Mouse (Mus musculus): Measurements from ENCODE around the gene Las1l. TPM values are rescaled to one million over a fixed set of nuclear protein-coding genes. Genes with fewer than 3 reads are reported as not detected.

Las1l gene
- total and polyA plus RNA-seq, 3 experiments = 19.1 to 40.3 (median 34.5) TPM

- Histone ChIP-seq H3K79me2 (replicated peaks; ENCODE audit: control insufficient read depth, insufficient read depth, low read length) (no peaks in the 10 kb centered on the region), H3K9ac (ENCODE audit: low read depth, low read length) (no peak overlapping the region), H3K4me3 (no peak overlapping the region), H3K27me3 (ENCODE audit: control insufficient read depth, insufficient read depth, low read length) (no peaks in the 10 kb centered on the region), H3K4me1 (ENCODE audit: control insufficient read depth, insufficient read depth, low read length) (no peaks in the 10 kb centered on the region), H3K36me3 (ENCODE audit: control insufficient read depth, insufficient read depth, low read length) (no peaks in the 10 kb centered on the region), H3K27ac (no peak overlapping the region)
- intact Hi-C loops (cut with DNase I) = no loop called here
- TF ChIP-seq CTCF (IDR thresholded peaks at IDR 0.05) = no peak
- no peak for TF ChIP-seq EP300 (IDR thresholded peaks at IDR 0.05; ENCODE audit: insufficient read depth, low read depth, low read length)
- no peak for TF ChIP-seq POLR2A (IDR thresholded peaks at IDR 0.05; ENCODE audit: insufficient read depth, low read depth, low read length)
- 81% methylated on average over 4 of the region's 4 CpGs for WGBS
- no peak for DNase-seq
Observed at GRCm38 (mm10) chrX:95948135-95948534, 8.6 kb downstream of the Las1l start.

GRCm38 (mm10) chrX:95945496-95945895 lies 11.3 kb downstream of the Las1l start:
- no peak overlapping the region for H3K4me3 ChIP-seq
- DNase-seq = no peak
- H3K79me2 ChIP-seq (replicated peaks; ENCODE audit: control insufficient read depth, insufficient read depth, low read length) = no peaks in the 10 kb centered on the region
- 78% methylated on average over 2 of the region's 2 CpGs for WGBS
- H3K36me3 ChIP-seq (ENCODE audit: control insufficient read depth, insufficient read depth, low read length) = no peaks in the 10 kb centered on the region
- intact Hi-C loops (cut with DNase I) = no loop called here
- H3K9ac ChIP-seq (ENCODE audit: low read depth, low read length) = no peak overlapping the region
- no peaks in the 10 kb centered on the region for H3K27me3 ChIP-seq (ENCODE audit: control insufficient read depth, insufficient read depth, low read length)
- TF ChIP-seq POLR2A (IDR thresholded peaks at IDR 0.05; ENCODE audit: insufficient read depth, low read depth, low read length) (no peak), CTCF (IDR thresholded peaks at IDR 0.05) (no peak), EP300 (IDR thresholded peaks at IDR 0.05; ENCODE audit: insufficient read depth, low read depth, low read length) (no peak)
- H3K4me1 ChIP-seq (ENCODE audit: control insufficient read depth, insufficient read depth, low read length) = no peaks in the 10 kb centered on the region
- H3K27ac ChIP-seq = no peak overlapping the region

- no peak for DNase-seq
- Histone ChIP-seq H3K27ac (no peak overlapping the region), H3K4me1 (ENCODE audit: control insufficient read depth, insufficient read depth, low read length) (no peaks in the 10 kb centered on the region), H3K4me3 (no peak overlapping the region), H3K79me2 (replicated peaks; ENCODE audit: control insufficient read depth, insufficient read depth, low read length) (no peaks in the 10 kb centered on the region), H3K36me3 (ENCODE audit: control insufficient read depth, insufficient read depth, low read length) (no peaks in the 10 kb centered on the region), H3K9ac (ENCODE audit: low read depth, low read length) (no peak overlapping the region), H3K27me3 (ENCODE audit: control insufficient read depth, insufficient read depth, low read length) (no peaks in the 10 kb centered on the region)
- 93% methylated on average over 2 of the region's 2 CpGs for WGBS
- TF ChIP-seq EP300 (IDR thresholded peaks at IDR 0.05; ENCODE audit: insufficient read depth, low read depth, low read length) (no peak), POLR2A (IDR thresholded peaks at IDR 0.05; ENCODE audit: insufficient read depth, low read depth, low read length) (no peak), CTCF (IDR thresholded peaks at IDR 0.05) (no peak)
- intact Hi-C loops (cut with DNase I) = no loop called here
Observed at GRCm38 (mm10) chrX:95935481-95935880, 21.3 kb downstream of the Las1l start.

GRCm38 (mm10) chrX:95902716-95903115 lies 54.0 kb downstream of the Las1l start:
- WGBS = 66% methylated on average over 3 of the region's 3 CpGs
- H3K4me1 ChIP-seq (ENCODE audit: control insufficient read depth, insufficient read depth, low read length) = no peaks in the 10 kb centered on the region
- no peaks in the 10 kb centered on the region for H3K79me2 ChIP-seq (replicated peaks; ENCODE audit: control insufficient read depth, insufficient read depth, low read length)
- no peaks in the 10 kb centered on the region for H3K27me3 ChIP-seq (ENCODE audit: control insufficient read depth, insufficient read depth, low read length)
- no peak overlapping the region for H3K4me3 ChIP-seq
- intact Hi-C loops (cut with DNase I) = no loop called here
- no peak overlapping the region for H3K9ac ChIP-seq (ENCODE audit: low read depth, low read length)
- no peak overlapping the region for H3K27ac ChIP-seq
- H3K36me3 ChIP-seq (ENCODE audit: control insufficient read depth, insufficient read depth, low read length) = no peaks in the 10 kb centered on the region
- DNase-seq = no peak
- TF ChIP-seq CTCF (IDR thresholded peaks at IDR 0.05) (no peak), POLR2A (IDR thresholded peaks at IDR 0.05; ENCODE audit: insufficient read depth, low read depth, low read length) (no peak), EP300 (IDR thresholded peaks at IDR 0.05; ENCODE audit: insufficient read depth, low read depth, low read length) (no peak)

Other genes starting within 250 kb of the Las1l start
- 1 to 10 TPM in 1 of 2 experiments, under 1 TPM in 1; 0.73 to 1.2 TPM for gene Zc3h12b, start 245.3 kb downstream of the Las1l start, total RNA-seq (2021)
- gene Zc3h12b, start 245.3 kb downstream of the Las1l start, polyA plus RNA-seq (2012; rRNA removed) = 0.32 and 0.51 TPM in 2 replicates
- 100 to 1,000 TPM; 108 to 112 TPM for gene Msn, start 139.1 kb upstream of the Las1l start, total RNA-seq (2021)
- gene Msn, start 139.1 kb upstream of the Las1l start, polyA plus RNA-seq (2012; rRNA removed) = 91.3 and 145 TPM in 2 replicates

Data from heart, adult 2 months (tissue).